Mouse (Mus musculus) megakaryocyte, embryonic 14.5 days (primary cell): ENCODE measurements at regions not wholly inside any gene's neighbourhood (a gene's known extent, or its start where the extent isn't known, plus 50 kb on each side); places are given as distances from the start of the nearest gene placed in this dataset.

ENCODE experiments used
- H3K27me3 ChIP-seq: replicated peaks from 2 replicates; pipeline ENCODE3; 2012; ENCODE audit warnings: inconsistent platforms
- H3K36me3 ChIP-seq: replicated peaks from 2 replicates; pipeline ENCODE3; 2012; ENCODE audit warnings: low read length, inconsistent platforms, mixed read lengths
- H3K4me1 ChIP-seq: 2 replicates; pipeline ENCODE4 v1.6.1; 2012; ENCODE audit warnings: inconsistent platforms
- H3K4me3 ChIP-seq: replicated peaks from 2 replicates; pipeline ENCODE3; 2012; ENCODE audit warnings: moderate library complexity, mild to moderate bottlenecking, inconsistent platforms
- H3K9me3 ChIP-seq: 2 replicates; pipeline ENCODE4 v1.6.1; 2012; ENCODE audit warnings: inconsistent platforms
- FLI1 ChIP-seq: IDR thresholded peaks from 2 replicates; pipeline ENCODE4 v1.6.1; 2012; ENCODE audit warnings: low read length, inconsistent platforms, mixed read lengths
- GATA1 ChIP-seq: IDR thresholded peaks from 3 replicates; pipeline ENCODE4 v1.6.1; 2012; ENCODE audit warnings: mixed read lengths, low read length, inconsistent platforms, borderline replicate concordance

DNA sequence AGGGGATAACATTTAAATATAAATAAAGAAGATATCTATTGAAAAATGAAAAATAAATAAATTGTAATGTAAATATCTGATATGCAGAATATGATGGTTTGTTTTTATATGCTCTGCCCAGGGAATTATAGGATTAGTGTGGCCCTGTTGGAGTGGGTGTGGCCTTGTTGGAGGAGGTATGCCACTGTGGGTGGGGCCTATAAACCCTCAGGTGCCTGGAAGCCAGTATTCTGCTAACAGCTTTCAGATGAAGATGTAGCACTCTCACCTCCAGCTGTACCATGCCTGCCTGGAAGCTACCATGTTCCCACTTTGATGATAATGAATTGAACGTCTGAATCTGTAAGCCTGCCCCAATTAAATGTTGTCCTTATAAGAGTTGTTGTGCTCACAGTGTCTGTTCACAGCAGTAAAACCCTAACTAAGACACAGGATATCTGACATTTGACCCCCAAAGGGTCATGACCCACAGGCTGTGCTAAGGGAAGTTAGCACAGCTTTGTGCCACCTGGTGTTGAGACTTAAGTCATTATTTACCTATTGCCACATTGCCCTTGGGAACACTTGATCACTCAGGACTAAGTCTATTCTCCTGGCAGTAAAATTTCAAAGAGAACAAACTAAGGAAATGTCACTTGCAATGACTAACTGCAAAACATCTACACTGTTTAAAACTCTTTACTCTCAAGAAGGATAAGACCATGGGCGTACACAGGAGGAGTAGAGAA lies 270.4 kb downstream of the Plk2 start:
- Histone ChIP-seq H3K27me3 (no peaks in the 10 kb centered on the region), H3K4me3 (no peak overlapping the region), H3K9me3 (no peaks in the 10 kb centered on the region), H3K36me3 (no peaks in the 10 kb centered on the region), H3K4me1 (no peaks in the 10 kb centered on the region)
- no peak for TF ChIP-seq GATA1
- no peak for TF ChIP-seq FLI1

DNA sequence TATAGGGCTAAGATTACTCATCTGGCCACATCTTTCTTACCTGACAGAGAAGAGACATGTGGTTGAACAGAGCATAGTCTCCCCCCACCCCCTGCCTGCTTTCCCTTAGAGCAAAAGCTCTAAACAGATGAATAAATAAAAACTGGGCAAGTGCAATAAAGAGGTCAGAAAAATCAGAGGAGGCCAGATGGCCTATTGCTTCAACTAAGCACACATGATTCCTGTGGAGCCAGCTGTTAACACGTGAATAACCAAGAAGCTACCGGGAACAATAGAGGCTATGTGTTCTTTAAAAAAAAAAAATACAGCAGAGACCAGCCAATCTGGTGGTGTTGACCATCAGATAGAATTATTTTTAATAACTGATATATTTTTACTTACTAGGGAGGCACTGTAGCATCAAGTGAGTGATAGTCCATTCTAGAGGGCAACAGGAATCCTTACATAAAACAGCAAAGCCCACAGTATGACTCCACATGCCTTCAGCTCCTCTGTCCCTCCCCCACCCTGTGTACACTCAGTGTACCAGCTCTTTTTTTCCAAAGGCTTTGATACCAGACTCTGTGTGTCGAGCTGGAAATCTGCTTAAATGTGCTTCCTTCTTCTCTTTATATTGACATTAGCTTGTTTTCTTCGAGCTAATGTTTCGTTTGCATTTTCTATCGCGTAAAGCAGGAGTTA lies 272.6 kb downstream of the Plk2 start:
- Histone ChIP-seq H3K4me1 (no peaks in the 10 kb centered on the region), H3K27me3 (no peaks in the 10 kb centered on the region), H3K9me3 (no peaks in the 10 kb centered on the region), H3K36me3 (no peaks in the 10 kb centered on the region), H3K4me3 (no peak overlapping the region)
- TF ChIP-seq GATA1 (no peak), FLI1 (no peak)

GRCm38 (mm10) chr13:110673536-110673935 lies 278.7 kb downstream of the Plk2 start:
- TF ChIP-seq FLI1 (no peak), GATA1 (no peak)

GRCm38 (mm10) chr13:110683259-110684041 lies 288.6 kb downstream of the Plk2 start:
- no peak for TF ChIP-seq GATA1
- TF ChIP-seq FLI1, result no peak
- H3K4me3 ChIP-seq, result no peak overlapping the region
- H3K9me3 ChIP-seq, result no peaks in the 10 kb centered on the region
- no peaks in the 10 kb centered on the region; the same call in 1 of the 2 replicates for H3K4me1 ChIP-seq
- H3K36me3 ChIP-seq, result no peaks in the 10 kb centered on the region
- peaks cover 5% of the 10 kb centered on the region for H3K27me3 ChIP-seq

More at GRCm38 (mm10) chr13:110673536-110673935, 278.7 kb downstream of the Plk2 start:
- no peaks in the 10 kb centered on the region for H3K27me3 ChIP-seq
- H3K9me3 ChIP-seq, result no peaks in the 10 kb centered on the region
- no peak overlapping the region for H3K4me3 ChIP-seq
- no peaks in the 10 kb centered on the region for H3K4me1 ChIP-seq
- H3K36me3 ChIP-seq, result no peaks in the 10 kb centered on the region

DNA sequence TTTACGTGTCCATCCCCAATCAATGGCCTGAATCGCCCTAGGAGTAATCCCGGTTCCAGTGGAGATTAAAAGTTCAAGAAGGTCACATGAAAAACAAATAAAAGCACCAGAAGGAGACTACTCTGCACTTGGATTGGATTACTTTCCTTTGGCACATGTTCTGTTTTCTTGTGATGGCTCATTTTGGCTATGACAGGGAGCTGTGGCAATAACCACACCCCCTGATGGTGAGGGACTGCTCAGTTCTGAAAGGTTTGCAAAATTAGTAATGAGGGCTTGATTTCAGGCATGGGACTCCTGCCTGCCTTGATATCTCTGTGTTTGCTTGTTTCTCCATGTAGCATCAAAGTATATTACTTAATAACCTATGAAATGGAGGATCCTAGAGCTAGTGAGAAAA lies 293.9 kb downstream of the Plk2 start:
- no peaks in the 10 kb centered on the region for H3K36me3 ChIP-seq
- H3K27me3 ChIP-seq, result no peaks in the 10 kb centered on the region
- no peaks in the 10 kb centered on the region for H3K9me3 ChIP-seq
- H3K4me3 ChIP-seq, result no peak overlapping the region
- TF ChIP-seq GATA1, result no peak
- TF ChIP-seq FLI1, result no peak
- peaks cover 5% of the 10 kb centered on the region; the same call in 1 of the 2 replicates for H3K4me1 ChIP-seq

DNA sequence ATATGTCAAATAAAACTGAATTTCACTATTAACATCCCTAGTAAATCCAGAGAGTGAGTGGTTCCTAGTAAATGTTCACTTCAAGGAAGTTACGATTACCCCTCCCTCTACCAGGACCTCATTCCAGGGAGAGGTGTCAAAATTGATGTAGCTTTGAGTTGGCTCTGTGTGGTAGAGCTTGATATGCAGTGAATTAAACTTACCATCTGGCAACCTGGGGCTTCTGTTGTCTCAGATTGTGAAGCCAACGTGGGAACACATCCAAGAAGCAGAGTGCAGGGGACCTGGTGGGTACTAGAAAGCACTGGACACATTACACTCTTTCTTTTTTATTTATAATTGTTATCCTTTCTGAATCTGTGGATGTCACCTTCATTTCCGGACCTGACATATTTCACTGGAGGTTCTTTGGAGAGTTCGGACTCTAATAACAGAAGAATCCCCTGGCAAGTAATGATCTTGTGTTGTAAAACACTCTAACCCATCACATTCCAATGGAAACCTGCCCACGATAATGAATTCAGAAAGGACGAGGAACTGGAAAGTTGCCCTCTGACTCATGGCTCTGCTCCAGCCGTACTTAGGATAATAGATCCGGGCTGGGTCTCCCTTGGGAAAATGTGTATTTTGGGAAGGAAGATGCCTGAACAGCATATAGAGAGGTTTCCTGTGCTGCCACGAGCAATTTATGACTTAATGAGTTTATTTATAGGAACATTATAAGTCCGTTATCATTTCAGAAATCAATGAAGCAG lies 295.8 kb downstream of the Plk2 start:
- TF ChIP-seq GATA1 (no peak), FLI1 (no peak)
- Histone ChIP-seq H3K9me3 (no peaks in the 10 kb centered on the region), H3K27me3 (no peaks in the 10 kb centered on the region), H3K4me1 (peaks cover 5% of the 10 kb centered on the region; the same call in 1 of the 2 replicates), H3K4me3 (no peak overlapping the region), H3K36me3 (no peaks in the 10 kb centered on the region)

DNA sequence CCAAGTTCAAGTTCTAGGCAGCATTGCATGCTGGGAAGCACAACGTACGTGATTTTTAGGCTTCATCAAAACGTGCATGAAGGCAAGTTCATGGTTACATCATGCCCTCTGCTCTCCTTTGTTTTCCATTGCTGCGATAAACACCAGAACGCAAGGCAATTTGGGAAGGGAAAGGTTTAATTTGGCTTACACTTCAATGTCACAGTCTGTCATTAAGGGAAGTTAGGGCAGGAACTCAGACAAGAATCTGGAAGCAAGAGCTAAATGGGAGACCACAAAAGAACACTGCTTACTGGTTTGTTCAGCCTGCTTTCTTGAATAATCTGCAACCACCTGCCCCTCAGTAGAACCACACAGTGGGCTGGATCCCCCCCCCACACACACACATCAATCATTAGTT lies 297.9 kb downstream of the Plk2 start:
- TF ChIP-seq GATA1 (no peak), FLI1 (no peak)

GRCm38 (mm10) chr13:110694876-110695275 lies 300.0 kb downstream of the Plk2 start:
- no peak for TF ChIP-seq GATA1
- Histone ChIP-seq H3K4me3 (no peak overlapping the region), H3K36me3 (no peaks in the 10 kb centered on the region), H3K9me3 (no peaks in the 10 kb centered on the region), H3K27me3 (no peaks in the 10 kb centered on the region), H3K4me1 (peaks cover 8% of the 10 kb centered on the region; the same call in 1 of the 2 replicates)

More for the DNA sequence above, 297.9 kb downstream of the Plk2 start:
- Histone ChIP-seq H3K4me3 (no peak overlapping the region), H3K27me3 (no peaks in the 10 kb centered on the region), H3K36me3 (no peaks in the 10 kb centered on the region), H3K4me1 (peaks cover 8% of the 10 kb centered on the region; the same call in 1 of the 2 replicates), H3K9me3 (no peaks in the 10 kb centered on the region)

DNA sequence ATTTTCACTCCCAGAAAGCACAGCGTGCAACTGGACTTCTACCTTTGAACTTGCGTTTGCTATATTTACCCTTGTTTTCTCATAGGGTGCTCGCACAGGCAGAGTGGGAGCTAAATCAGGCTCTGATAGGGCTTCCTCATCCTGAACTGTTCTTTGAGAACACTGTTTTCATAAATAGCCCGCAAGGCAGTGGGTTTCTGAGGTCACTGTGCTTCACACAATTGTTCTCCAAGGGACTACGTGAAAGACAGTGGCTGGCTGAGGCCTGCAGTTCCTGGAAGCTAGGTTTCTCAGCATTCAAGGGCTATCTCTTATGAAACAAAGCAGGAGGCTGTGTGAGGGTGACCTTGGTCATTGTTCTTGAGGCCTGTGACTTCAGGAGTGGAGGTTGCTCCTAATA lies 301.7 kb downstream of the Plk2 start:
- no peaks in the 10 kb centered on the region for H3K27me3 ChIP-seq
- no peaks in the 10 kb centered on the region for H3K9me3 ChIP-seq
- no peaks in the 10 kb centered on the region for H3K36me3 ChIP-seq
- peaks cover 8% of the 10 kb centered on the region; the same call in 1 of the 2 replicates for H3K4me1 ChIP-seq
- no peak overlapping the region for H3K4me3 ChIP-seq
- no peak for TF ChIP-seq GATA1
- no peak for TF ChIP-seq FLI1
